Mouse (Mus musculus) c-Kit-positive CD71-positive TER-119-negative erythroid progenitor cells, embryonic 14.5 days (primary cell): Measurements from ENCODE around the gene Castor1.

ENCODE experiments used
- DNase-seq: peaks from one replicate; pipeline ENCODE4 v3.0.0-alpha.2; 2013; ENCODE audit warnings: low read depth

Castor1 gene

DNA sequence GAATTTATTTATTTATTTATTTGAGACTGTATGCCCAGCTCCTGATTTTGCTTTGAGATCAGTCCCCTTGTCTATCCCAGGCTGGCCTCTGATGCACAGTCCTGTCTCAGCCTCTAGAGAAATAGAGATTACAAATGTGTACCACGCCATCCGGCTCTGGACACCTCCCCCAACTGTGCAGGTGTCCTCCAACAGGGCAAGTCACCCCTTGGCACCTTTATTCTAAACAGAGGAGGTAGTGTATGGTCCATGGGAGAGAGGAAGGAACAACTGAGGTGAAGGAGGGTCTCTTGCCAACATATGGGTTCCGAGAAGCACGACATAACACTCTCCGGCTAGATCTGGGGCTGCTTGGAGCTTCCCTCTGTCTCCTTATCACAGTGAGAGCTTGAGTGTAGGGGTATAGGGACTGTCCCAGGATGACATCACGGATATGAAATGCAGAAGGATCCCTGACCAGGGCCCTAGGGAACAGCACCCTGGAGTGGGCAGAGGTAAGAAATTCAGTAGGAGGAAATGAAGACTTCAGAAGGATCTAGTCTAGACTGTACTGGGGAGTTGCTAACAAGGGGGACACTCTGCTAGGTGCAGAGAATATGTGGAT is 17.1 kb downstream of the Castor1 start:
- no peak for DNase-seq

DNA sequence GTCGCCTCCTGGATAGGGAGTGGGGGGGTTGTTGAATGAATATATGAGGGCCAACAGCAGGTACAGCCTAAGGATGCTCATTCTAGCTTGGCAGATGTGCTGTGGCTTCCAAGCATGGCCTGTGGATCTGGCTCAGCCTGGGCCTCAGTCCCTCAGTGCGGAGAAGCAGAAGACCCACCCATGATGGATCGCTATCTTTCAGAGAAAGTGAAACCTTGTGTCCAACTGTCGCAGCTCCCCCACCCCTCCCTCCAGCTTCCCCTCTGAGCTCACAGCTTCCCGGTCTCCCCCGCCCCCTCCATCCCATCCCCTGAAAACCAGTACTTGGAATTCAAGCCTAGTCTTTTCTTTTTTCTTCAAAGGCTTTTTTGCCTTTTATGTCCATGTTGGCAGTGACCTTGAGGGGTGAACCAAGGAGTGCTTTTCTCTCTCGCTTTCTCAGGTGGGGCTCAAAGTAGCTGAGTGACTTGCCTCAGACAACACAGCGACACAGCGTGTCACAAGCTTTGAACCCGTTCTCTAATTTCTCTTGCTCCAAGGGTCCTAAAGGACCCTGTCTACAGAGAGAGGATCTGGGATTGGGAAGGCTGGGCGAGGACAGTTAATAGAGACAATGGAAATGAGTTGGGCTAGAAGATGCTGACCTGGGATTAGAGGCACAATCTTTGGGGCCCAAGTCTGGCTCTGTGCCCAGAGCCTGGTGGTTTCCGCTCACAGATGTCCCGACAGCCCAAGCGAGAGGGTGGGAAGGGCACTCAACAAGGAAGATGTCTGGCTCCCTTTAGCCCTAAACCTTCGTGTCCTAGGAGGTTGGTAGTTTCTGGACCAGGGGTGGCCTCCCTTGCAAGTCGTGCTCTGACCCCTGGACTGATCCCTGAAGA is 17.9 kb downstream of the Castor1 start, which contains the start of gene Osm:
Gene Osm (plus strand): TSS at position 756 of the 881 bp plus-strand sequence.
- no peak for DNase-seq

DNA sequence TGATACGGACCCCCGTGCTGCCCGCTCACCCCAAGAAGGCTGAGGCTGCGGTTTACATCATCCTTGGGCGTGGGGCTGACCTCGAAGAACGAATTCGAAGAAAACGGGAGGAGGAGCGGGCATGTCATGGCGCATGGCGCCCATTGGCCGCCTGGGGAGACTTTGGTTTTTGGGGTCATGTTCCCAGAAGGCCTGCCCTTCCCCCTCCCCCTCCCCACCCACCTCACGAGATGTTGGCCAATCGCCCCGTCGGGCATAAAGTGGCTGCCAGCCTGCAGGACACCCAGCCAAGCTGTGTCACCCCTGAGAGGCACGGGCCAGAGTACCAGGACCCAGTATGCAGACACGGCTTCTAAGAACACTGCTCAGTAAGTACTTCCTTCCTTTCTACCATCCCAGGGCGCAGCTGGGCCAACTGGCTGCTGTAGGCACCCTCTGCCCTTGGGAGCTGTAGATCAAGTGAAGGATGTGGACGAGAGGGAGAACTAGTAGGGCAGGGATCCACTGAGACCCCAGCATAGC is 18.6 kb downstream of the Castor1 start:
- DNase-seq, result no peak

- DNase-seq, result no peak
Observed at GRCm38 (mm10) chr11:4237389-4237912, 19.4 kb downstream of the Castor1 start.

DNA sequence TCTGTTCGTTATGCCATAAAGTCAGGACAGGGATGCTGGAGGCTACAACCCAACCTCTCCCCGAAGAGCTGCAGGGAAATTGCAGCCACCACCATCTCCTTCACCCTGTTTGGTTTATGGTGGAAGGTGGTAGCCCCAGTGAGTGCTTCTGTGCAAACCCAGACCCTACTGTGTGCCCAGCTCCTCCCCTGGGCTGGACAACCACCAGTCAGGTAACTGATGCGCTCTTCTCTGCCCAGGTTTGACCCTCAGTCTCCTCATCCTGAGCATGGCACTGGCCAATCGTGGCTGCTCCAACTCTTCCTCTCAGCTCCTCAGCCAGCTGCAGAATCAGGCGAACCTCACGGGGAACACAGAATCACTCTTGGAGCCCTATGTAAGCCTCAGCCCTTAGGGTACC is 20.1 kb downstream of the Castor1 start:
- DNase-seq, result no peak

DNA sequence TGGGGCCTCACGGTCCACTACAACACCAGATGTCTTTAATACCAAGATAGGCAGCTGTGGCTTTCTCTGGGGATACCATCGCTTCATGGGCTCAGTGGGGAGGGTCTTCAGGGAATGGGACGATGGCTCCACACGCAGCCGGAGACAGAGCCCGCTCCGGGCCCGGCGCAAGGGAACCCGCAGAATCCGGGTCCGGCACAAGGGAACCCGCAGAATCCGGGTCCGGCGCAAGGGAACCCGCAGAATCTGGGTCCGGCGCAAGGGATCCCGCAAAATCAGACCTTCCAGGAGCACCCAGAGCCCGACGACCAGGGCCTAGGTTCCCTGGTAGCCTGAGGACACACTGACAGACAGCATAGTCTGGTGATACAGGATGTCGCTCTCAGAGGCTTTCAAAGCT is 21.7 kb downstream of the Castor1 start:
- DNase-seq, result no peak

- no peak for DNase-seq
Observed at GRCm38 (mm10) chr11:4240151-4240550, 22.1 kb downstream of the Castor1 start.

DNA sequence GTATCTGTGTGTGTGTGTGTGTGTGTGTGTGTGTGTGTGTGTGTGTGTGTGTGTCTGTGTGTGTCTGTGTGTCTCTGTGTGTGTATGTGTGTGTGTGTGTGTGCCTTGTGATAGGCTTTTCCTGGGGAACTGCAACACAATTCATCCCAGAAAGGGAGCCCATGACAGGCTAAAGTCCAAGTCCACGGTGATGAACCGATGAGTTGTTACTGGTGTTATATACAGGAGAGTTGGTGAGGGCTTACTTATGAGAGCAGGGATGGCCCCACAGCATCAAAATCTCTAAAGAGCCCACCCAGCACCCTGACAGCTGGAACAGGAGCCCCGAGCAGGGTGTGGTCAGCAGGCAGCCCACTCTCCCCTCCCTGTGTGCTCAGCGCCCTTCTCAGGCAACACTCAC is 23.2 kb downstream of the Castor1 start:
- no peak for DNase-seq

- no peak for DNase-seq
Observed at GRCm38 (mm10) chr11:4246126-4246525, 28.1 kb downstream of the Castor1 start.

- DNase-seq, result no peak
Observed at GRCm38 (mm10) chr11:4246623-4247022, 28.6 kb downstream of the Castor1 start.

DNA sequence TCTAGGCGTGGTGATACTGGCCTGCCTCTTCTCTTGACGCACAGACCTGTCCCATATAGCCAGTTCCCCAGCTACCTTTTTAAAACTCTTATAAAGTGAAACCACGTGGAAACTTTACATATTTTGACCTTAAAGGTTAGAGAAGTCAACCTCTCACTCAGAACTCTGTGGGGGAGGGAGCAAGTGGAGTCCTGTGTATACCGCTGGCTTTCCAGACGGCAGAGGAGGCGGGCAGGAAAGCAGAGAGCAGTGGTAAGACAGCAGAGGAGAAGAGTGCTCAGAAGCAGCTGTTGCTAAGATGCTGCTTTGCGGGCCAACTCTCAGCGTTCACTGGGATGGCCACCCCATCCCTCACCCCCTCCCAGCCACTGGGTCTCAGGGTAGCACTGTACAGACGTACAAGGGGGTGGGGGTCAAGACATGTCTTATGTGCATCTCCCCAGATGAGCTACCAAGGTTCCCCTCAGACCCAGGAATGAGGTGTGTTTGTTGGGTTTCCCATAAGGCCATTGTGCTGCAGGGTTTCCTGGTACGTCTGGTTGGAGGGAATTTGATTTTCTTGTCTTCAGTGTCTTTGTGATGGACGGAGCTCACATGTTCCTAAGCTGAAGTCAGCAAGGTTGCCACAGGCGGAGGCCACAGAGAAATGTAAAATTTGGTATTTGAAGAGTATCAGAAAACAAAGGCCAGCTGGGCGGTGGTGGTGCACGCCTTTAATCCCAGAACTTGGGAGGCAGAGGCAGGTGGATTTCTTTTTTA is 29.4 kb downstream of the Castor1 start:
- DNase-seq, result no peak

DNA sequence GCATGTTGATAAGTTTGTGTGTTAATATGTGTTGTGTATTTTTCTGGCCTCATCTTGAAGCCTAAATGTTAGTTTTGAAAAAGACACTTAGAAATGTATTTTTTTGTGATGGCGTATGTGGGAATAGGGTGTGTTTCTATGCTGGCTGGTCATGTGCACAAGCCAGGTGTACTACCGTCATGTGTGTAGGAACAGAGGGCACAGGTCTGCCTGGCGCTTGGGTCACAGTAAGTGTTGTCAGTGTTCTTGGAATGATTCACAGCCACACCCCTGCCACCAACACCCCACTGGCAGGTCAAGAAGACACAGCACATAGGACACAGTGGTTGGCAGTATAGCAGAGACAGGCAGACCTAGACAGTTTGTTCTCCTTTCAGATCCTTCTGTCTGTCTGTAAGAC is 31.1 kb downstream of the Castor1 start:
- no peak for DNase-seq

DNA sequence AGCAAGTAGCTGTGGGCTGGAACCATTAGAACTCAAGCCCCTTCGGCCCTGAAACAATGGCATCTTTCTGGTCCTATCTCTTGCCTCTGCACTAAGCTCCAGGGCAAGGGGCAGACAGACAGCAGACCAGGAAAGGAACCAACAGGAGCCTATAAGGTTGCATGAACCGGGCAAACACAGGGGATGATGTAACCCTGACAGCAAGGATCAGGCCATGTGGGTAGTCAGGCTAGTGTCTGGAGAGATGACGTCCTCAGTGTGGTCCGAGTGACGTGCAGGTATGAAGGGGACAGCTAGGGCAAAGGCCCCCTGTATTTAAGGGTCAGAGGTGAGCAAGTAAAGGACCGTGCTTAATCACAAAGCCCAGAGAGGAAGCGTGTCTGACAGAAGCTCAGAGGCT is 32.3 kb downstream of the Castor1 start:
- DNase-seq, result no peak

GRCm38 (mm10) chr11:4251376-4251775 is 33.4 kb downstream of the Castor1 start:
- DNase-seq, result no peak

DNA sequence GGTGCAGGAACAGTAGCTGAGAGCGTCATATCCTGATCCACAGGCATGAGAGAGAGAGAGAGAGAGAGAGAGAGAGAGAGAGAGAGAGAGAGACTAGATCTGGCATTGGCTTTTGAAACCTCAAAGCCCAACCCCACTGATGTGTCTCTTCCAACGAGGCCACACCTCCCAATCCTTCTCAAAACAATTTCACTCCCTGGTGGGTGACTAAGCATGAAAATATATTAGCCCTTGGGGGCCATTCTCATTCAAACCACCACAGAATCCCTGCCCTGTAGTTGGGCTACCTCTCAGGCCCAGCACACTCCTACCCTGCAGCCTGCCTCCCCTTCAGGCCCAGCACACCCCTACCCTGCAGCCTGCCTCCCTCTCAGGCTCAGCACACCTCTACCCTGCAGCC is 34.9 kb downstream of the Castor1 start:
- DNase-seq, result no peak

DNA sequence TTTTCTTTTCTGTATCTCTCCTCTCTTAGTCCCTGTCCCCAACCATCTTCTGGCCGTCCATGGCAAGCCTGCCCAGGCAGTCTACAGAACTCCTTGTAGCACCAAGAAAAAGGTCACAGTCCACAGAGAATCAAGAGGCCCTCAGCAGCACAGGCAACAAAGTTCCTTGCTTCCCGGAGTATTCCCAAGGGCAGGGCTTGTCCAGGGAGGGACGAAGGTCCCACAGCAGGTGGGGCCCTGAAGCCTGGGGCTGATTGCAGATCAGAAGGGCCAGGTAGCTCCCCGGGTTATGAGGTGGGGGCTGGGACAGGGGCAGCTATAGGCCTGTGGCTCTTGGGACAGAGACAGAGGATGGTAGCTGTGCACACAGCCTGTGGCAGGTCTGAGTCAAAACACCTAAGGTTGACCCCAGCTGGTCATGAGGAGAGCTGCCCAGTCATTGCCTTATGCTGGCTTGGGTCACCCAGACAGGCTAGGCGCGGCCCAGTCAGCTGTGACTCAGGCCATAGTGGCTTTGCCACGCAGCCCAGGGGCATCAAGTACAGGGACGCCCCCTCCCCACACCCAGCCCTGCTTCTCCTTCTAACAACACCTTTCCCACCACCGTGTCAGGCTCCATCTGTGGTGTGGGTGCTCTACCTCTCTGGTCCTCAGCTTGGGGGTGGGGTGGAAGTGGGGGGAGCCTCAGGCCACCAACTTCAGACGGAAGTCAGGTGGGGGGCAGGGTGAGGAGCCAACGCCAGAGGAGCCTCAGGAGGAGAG is 39.0 kb downstream of the Castor1 start, which contains the start of gene Lif:
Gene Lif (plus strand): TSS at position 712 of the 762 bp plus-strand sequence.
- DNase-seq, result no peak

- no peak for DNase-seq
Observed at GRCm38 (mm10) chr11:4257756-4258155, 39.7 kb downstream of the Castor1 start.

DNA sequence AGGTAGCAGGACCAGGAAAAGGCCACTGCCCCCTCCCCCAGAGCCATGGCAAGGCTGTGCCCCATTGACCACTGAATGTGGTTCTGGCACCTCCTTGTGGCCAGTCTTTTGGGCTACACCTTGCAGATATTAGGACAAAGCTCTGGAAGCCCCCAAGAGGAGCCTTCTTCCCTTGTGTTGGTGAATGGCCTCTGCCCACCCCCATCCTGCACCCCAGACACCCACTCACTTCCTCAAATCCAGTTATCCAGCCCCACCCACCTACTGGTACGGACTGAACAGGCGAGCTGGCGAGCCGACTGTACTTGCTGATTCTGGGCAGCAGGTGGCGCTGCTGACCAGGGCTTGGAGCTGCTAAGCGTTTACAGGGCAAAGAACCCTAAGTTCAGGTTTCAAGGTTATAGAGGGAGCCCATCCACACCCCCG is 40.6 kb downstream of the Castor1 start:
- DNase-seq, result peak; percentile 67

GRCm38 (mm10) chr11:4260463-4261187 is 42.6 kb downstream of the Castor1 start:
- no peak for DNase-seq

GRCm38 (mm10) chr11:4261188-4261494 is 43.1 kb downstream of the Castor1 start:
- peak; percentile 52 for DNase-seq

DNA sequence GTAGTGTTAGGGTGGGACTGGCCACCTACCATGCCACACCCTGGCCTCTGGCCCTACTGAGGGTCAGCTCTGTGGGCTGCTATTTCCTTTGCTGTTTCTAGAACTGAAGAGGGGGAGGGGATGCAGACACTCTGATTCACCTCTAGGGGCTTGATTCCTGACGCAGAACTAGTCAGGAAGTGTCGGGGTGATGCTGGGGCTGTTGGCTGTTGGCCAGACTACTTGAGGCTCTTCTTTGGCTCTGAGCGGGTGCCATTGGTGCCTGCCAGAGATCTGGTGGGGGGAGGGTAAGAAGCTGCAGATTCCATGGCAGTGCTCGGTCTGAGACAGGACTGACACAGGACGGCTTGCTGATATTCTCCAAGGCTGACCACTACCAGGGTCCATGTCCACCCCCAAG is 43.9 kb downstream of the Castor1 start:
- no peak for DNase-seq
